Mouse (Mus musculus) heart, adult 2 months (tissue): ENCODE data around the gene Srek1.

Experiments used
- CTCF ChIP-seq: fragments of 200-600 bp; IDR thresholded peaks from 2 replicates; pipeline ENCODE4 v1.8.1; 2022; ENCODE audit warnings: antibody characterized with exemption, mild to moderate bottlenecking, moderate library complexity
- EP300 ChIP-seq: fragments of 200-500 bp; IDR thresholded peaks from 2 replicates; pipeline ENCODE4 v1.6.1; 2011; ENCODE audit warnings: low read depth, low read length, control low read depth; ENCODE audit not compliant: insufficient read depth

GRCm38 (mm10) chr13:103773407-103774118, 845 bp downstream of the Srek1 start:
- TF ChIP-seq CTCF (no peak), EP300 (no peak)
